Mouse (Mus musculus) heart, adult 18-20 months (tissue): Measurements from ENCODE around the gene Olfr1022. TPM values are rescaled to one million over a fixed set of nuclear protein-coding genes. Genes with fewer than 3 reads are reported as not detected.

Source experiments
- DNase-seq, 2 experiments: peaks; one replicate each; pipeline ENCODE4 v3.0.0; 2021 to 2022; ENCODE audit warnings: mixed read lengths in 1 of 2
- long read RNA-seq, 2 experiments: library from polyadenylated mRNA; stranded (forward); transcript quantifications; one replicate each; pipeline ENCODE4 v2.0.0; 2021
- total RNA-seq, 2 experiments: library from RNA; stranded (reverse); gene quantifications; 2 replicates each; pipeline ENCODE4 v1.2.3; 2021

The Olfr1022 gene
- not detected for total RNA-seq
- long read RNA-seq, experiment 1: 0 reads
- long read RNA-seq, experiment 2: 0 reads

GRCm38 (mm10) chr2:85868294-85868693, at the start of gene Olfr1022:
Olfr1022 (plus strand) TSS chr2:85868594.
- no peak for DNase-seq

DNA sequence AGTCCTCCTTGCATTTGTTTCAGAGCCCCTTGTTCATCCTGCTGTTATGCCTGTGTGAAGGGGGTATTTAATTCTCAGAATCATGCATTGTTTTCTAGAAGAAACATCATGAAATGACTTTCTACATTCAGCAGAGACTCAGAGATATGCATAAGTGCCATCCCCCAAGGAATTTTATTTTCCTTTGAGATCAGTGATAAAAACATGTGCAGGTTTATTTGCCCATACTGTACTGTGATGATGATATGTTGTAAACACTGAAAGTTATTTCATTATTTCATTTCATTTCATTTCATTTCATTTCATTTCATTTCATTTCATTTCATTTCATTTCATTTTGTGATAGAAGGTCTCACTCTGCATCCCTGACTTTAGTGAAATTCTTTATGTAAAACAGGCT, 23.0 kb upstream of the Olfr1022 start, which contains the start of gene Olfr1019:
Olfr1019 (minus strand) TSS at position 101 of the 400 bp plus-strand sequence.
- no peak for DNase-seq

GRCm38 (mm10) chr2:85846730-85847129, 21.7 kb upstream of the Olfr1022 start, which contains the start of gene Olfr1020:
Olfr1020 (plus strand) TSS chr2:85847030.
- no peak for DNase-seq

DNA sequence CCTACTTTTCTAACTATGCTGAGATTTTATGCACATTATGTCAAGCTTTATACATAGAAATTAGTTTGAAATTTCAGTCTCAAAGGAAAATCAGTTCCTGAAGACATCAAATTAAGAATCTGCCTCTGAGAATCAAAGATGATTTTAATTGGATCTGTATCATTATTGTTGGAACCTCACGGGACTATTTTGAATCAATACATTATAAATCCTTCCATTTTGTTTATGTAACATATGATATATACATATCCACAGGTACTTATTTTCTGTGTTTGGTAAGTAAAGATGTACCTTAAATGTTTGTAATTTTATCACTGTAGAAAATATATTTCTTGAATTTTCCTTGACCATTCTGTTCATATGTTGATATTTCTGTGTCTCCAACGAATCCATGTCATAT, 16.9 kb downstream of the Olfr1022 start, which contains the start of gene Olfr1023:
Olfr1023 (plus strand) TSS at position 301 of the 400 bp plus-strand sequence.
- DNase-seq: no peak

- no peak for DNase-seq
These were observed 36.6 kb downstream of the Olfr1022 start, which contains the start of gene Olfr1024 for GRCm38 (mm10) chr2:85904952-85905351. Olfr1024 (minus strand) TSS chr2:85905052.

DNA sequence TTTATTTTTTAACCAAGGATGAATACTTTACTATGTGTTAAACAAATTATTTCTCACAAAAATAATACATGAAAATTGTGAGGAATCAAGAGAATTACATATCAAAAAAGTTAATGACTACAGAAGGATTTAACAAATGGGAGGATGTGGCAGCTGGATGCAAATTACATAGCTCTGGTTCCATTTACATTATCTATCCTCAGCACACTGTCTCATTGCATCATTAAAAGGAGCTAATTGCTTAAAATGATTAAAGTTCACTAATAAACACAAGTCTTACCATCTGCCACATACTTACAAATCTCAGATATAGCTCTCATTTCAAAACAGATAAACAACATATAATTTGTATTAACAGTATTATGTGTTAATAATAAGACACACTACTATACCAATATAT, 44.8 kb downstream of the Olfr1022 start:
- DNase-seq: no peak

DNA sequence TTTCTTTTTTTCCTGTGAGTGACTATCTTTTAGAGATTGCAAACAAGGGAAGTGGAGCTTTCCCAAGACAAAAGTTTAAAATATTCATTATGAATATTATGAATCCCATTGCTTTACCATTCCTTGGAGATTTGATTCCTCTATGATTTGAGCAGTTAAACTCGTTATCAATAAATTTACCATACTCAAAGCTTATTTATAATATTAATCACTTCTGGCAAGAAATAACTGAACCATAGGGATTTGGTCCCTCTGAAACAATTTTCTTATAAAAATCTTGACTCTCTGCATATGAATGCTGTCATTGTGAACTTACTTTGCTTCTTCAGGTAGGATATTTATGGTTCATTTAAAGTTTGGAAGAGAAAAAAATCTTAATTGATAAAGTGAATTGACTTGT, 46.5 kb downstream of the Olfr1022 start, which contains the start of gene Olfr1025-ps1:
Olfr1025-ps1 (plus strand) TSS at position 301 of the 400 bp plus-strand sequence.
- DNase-seq: no peak

Other genes with a start within 250 kb of the Olfr1022 start
- not detected for gene Olfr1002, start 217.9 kb upstream of the Olfr1022 start, total RNA-seq
- not detected for gene Olfr154, start 204.1 kb upstream of the Olfr1022 start, total RNA-seq
- not detected for gene Olfr1006, start 189.8 kb upstream of the Olfr1022 start, total RNA-seq
- not detected for gene Olfr1008, start 179.2 kb upstream of the Olfr1022 start, total RNA-seq
- not detected for gene Olfr1009, start 153.2 kb upstream of the Olfr1022 start, total RNA-seq
- not detected for gene Olfr1012, start 105.8 kb upstream of the Olfr1022 start, total RNA-seq
- gene Olfr1013, start 101.5 kb upstream of the Olfr1022 start, total RNA-seq: not detected
- not detected for gene Olfr1014, start 95.9 kb upstream of the Olfr1022 start, total RNA-seq
- not detected for gene Olfr1015, start 86.6 kb upstream of the Olfr1022 start, total RNA-seq
- not detected for gene Olfr1016, start 66.0 kb upstream of the Olfr1022 start, total RNA-seq
- not detected for gene Olfr1018, start 50.1 kb upstream of the Olfr1022 start, total RNA-seq
- gene Olfr1019, start 23.1 kb upstream of the Olfr1022 start, total RNA-seq: not detected
- not detected for gene Olfr1020, start 21.6 kb upstream of the Olfr1022 start, total RNA-seq
- gene Olfr1023, start 17.0 kb downstream of the Olfr1022 start, total RNA-seq: not detected
- not detected for gene Olfr1024, start 36.5 kb downstream of the Olfr1022 start, total RNA-seq
- not detected for gene Olfr1025-ps1, start 46.6 kb downstream of the Olfr1022 start, total RNA-seq
- not detected for gene Olfr1026, start 53.0 kb downstream of the Olfr1022 start, total RNA-seq
- gene Olfr1028, start 81.8 kb downstream of the Olfr1022 start, total RNA-seq: not detected
- gene Olfr1029, start 105.3 kb downstream of the Olfr1022 start, total RNA-seq: not detected
- gene Olfr1030, start 110.7 kb downstream of the Olfr1022 start, total RNA-seq: not detected
- not detected for gene Olfr1031, start 121.7 kb downstream of the Olfr1022 start, total RNA-seq
- not detected for gene Olfr1032, start 136.9 kb downstream of the Olfr1022 start, total RNA-seq
- 1 to 10 TPM; 5.0 to 6.7 TPM for gene Olfr1033, start 152.0 kb downstream of the Olfr1022 start, total RNA-seq
- gene Olfr1034, start 177.3 kb downstream of the Olfr1022 start, total RNA-seq: under 1 TPM; 0.07 to 0.23 TPM
- gene Olfr1036, start 205.4 kb downstream of the Olfr1022 start, total RNA-seq: not detected
- gene Olfr1037, start 218.8 kb downstream of the Olfr1022 start, total RNA-seq: not detected